Mouse (Mus musculus): ENCODE measurements around the gene Tnni3k. TPM values are rescaled to one million over a fixed set of nuclear protein-coding genes. Genes with fewer than 3 reads are reported as not detected.

Gene Tnni3k
- total and polyA plus RNA-seq, 3 experiments, result 0.07 TPM; not detected in 2

- in situ Hi-C loops (cut with MboI; ENCODE audit: low pct_ligation_motif_present, low pct_unique_long_range_greater_than_20kb, low sequenced_read_pairs) (no loop called here), dilution Hi-C loops (cut with MboI; ENCODE audit: extremely low pct_ligation_motif_present, extremely low pct_unique_long_range_greater_than_20kb, low sequenced_read_pairs) (no loop called here)
- DNase-seq (ENCODE audit: extremely low read depth), result no peak
- Histone ChIP-seq H3K27ac (ENCODE audit: insufficient read depth, low read depth) (no peak overlapping the region), H3K9ac (ENCODE audit: insufficient read depth, low read depth) (no peak overlapping the region), H3K9me3 (replicated peaks; ENCODE audit: low read length) (no peaks in the 10 kb centered on the region), H3K4me2 (ENCODE audit: insufficient read depth, low read depth, poor library complexity, severe bottlenecking) (no peak overlapping the region), H3K79me2 (replicated peaks; ENCODE audit: control insufficient read depth, extremely low read depth, insufficient read depth, poor library complexity, severe bottlenecking) (no peaks in the 10 kb centered on the region), H3K27me3 (replicated peaks) (peaks cover 1% of the 10 kb centered on the region), H3K4me3 (replicated peaks in 1 of 3; ENCODE audit: low read depth in 2 of 3, low read length in 2 of 3, poor library complexity in 1 of 3) (no peak overlapping the region), H3K36me3 (replicated peaks in 1 of 2; ENCODE audit: control insufficient read depth in 1 of 2, insufficient read depth in 1 of 2, low read length in 1 of 2) (no peaks in the 10 kb centered on the region), H3K4me1 (ENCODE audit: control insufficient read depth in 1 of 2, insufficient read depth in 2 of 2) (peaks cover 0 to 39% of the 10 kb centered on the region in 2 experiments; a peak in 2 of 4 replicates)
- no peak for TF ChIP-seq HCFC1 (IDR thresholded peaks at IDR 0.05; ENCODE audit: low read depth, low read length)
- TF ChIP-seq POLR2A (IDR thresholded peaks at IDR 0.05; ENCODE audit: low read depth, low read length), result no peak
- TF ChIP-seq POLR2AphosphoS2 (IDR thresholded peaks at IDR 0.05; ENCODE audit: low read depth, low read length), result no peak
- TF ChIP-seq MAZ (IDR thresholded peaks at IDR 0.05; ENCODE audit: low read depth, low read length), result no peak
- no peak for TF ChIP-seq USF2 (conservative IDR thresholded peaks at IDR 0.05; ENCODE audit: low read depth, low read length)
- no peak for TF ChIP-seq SMC3 (IDR thresholded peaks at IDR 0.05; ENCODE audit: low read depth, low read length)
- TF ChIP-seq CTCF (conservative IDR thresholded peaks at IDR 0.05 in 1 of 2, IDR thresholded peaks at IDR 0.05 in 1 of 2; ENCODE audit: low read depth in 2 of 2, low read length in 2 of 2), result no peak
- TF ChIP-seq KAT2A (IDR thresholded peaks at IDR 0.05; ENCODE audit: insufficient replicate concordance, low read length), result no peak
- no peak for TF ChIP-seq CHD2 (IDR thresholded peaks at IDR 0.05; ENCODE audit: low read length)
- TF ChIP-seq UBTF (IDR thresholded peaks at IDR 0.05; ENCODE audit: low read depth, low read length), result no peak
- TF ChIP-seq ZC3H11A (IDR thresholded peaks at IDR 0.05; ENCODE audit: low read depth, low read length), result no peak
- no peak for TF ChIP-seq MEF2A (IDR thresholded peaks at IDR 0.05; ENCODE audit: borderline replicate concordance, low read depth, low read length)
- TF ChIP-seq E2F4 (IDR thresholded peaks at IDR 0.05; ENCODE audit: insufficient replicate concordance, low read depth, low read length), result no peak
- TF ChIP-seq RCOR1 (conservative IDR thresholded peaks at IDR 0.05; ENCODE audit: low read depth, low read length), result no peak
- TF ChIP-seq RAD21 (IDR thresholded peaks at IDR 0.05; ENCODE audit: low read depth, low read length), result no peak
- TF ChIP-seq CHD1 (IDR thresholded peaks at IDR 0.05; ENCODE audit: low read depth, low read length), result no peak
- no peak for TF ChIP-seq GABPA (IDR thresholded peaks at IDR 0.05; ENCODE audit: insufficient replicate concordance, low read depth, low read length)
Measured at GRCm38 (mm10) chr3:154771651-154772050, 283.6 kb downstream of the Tnni3k start.

GRCm38 (mm10) chr3:154766321-154766720 lies 288.9 kb downstream of the Tnni3k start:
- Histone ChIP-seq H3K9ac (ENCODE audit: insufficient read depth, low read depth) (no peak overlapping the region), H3K27me3 (replicated peaks) (no peaks in the 10 kb centered on the region), H3K9me3 (replicated peaks; ENCODE audit: low read length) (no peaks in the 10 kb centered on the region), H3K36me3 (replicated peaks in 1 of 2; ENCODE audit: control insufficient read depth in 1 of 2, insufficient read depth in 1 of 2, low read length in 1 of 2) (no peaks in the 10 kb centered on the region), H3K4me1 (ENCODE audit: control insufficient read depth in 1 of 2, insufficient read depth in 2 of 2) (peaks cover 0 to 42% of the 10 kb centered on the region in 2 experiments; a peak in 2 of 4 replicates), H3K4me2 (ENCODE audit: insufficient read depth, low read depth, poor library complexity, severe bottlenecking) (no peak overlapping the region), H3K4me3 (replicated peaks in 1 of 3; ENCODE audit: low read depth in 2 of 3, low read length in 2 of 3, poor library complexity in 1 of 3) (no peak overlapping the region), H3K27ac (ENCODE audit: insufficient read depth, low read depth) (no peak overlapping the region), H3K79me2 (replicated peaks; ENCODE audit: control insufficient read depth, extremely low read depth, insufficient read depth, poor library complexity, severe bottlenecking) (no peaks in the 10 kb centered on the region)
- in situ Hi-C loops (cut with MboI; ENCODE audit: low pct_ligation_motif_present, low pct_unique_long_range_greater_than_20kb, low sequenced_read_pairs) (no loop called here), dilution Hi-C loops (cut with MboI; ENCODE audit: extremely low pct_ligation_motif_present, extremely low pct_unique_long_range_greater_than_20kb, low sequenced_read_pairs) (no loop called here)
- no peak for DNase-seq (ENCODE audit: extremely low read depth)
- TF ChIP-seq RCOR1 (conservative IDR thresholded peaks at IDR 0.05; ENCODE audit: low read depth, low read length) (no peak), BHLHE40 (IDR thresholded peaks at IDR 0.05; ENCODE audit: low read depth, low read length) (no peak), NRF1 (IDR thresholded peaks at IDR 0.05; ENCODE audit: low read depth, low read length) (no peak), CHD2 (IDR thresholded peaks at IDR 0.05; ENCODE audit: low read length) (no peak), IRF4 (IDR thresholded peaks at IDR 0.05; ENCODE audit: low read depth, low read length) (no peak), HCFC1 (IDR thresholded peaks at IDR 0.05; ENCODE audit: low read depth, low read length) (no peak), EP300 (IDR thresholded peaks at IDR 0.05; ENCODE audit: low read length) (no peak), MAZ (IDR thresholded peaks at IDR 0.05; ENCODE audit: low read depth, low read length) (no peak), KAT2A (IDR thresholded peaks at IDR 0.05; ENCODE audit: insufficient replicate concordance, low read length) (no peak), TCF12 (IDR thresholded peaks at IDR 0.05; ENCODE audit: low read depth, low read length) (no peak), UBTF (IDR thresholded peaks at IDR 0.05; ENCODE audit: low read depth, low read length) (no peak), POLR2A (IDR thresholded peaks at IDR 0.05; ENCODE audit: low read depth, low read length) (no peak), MEF2A (IDR thresholded peaks at IDR 0.05; ENCODE audit: borderline replicate concordance, low read depth, low read length) (no peak)
